Mouse (Mus musculus): ENCODE data around the gene Ntm.

GRCm38 (mm10) chr9:29215796-29216195 lies 747.1 kb downstream of the Ntm start:
- TF ChIP-seq EP300 (IDR thresholded peaks at IDR 0.05; ENCODE audit: insufficient read depth, low read depth, low read length): no peak
- TF ChIP-seq CTCF (IDR thresholded peaks at IDR 0.05): no peak

All from heart, adult 2 months (tissue).